Mouse (Mus musculus): ENCODE results near the gene Tph1.

- TF ChIP-seq POLR2A (IDR thresholded peaks at IDR 0.05; ENCODE audit: low read depth, low read length) = no peak
- no peak for TF ChIP-seq CTCF (conservative IDR thresholded peaks at IDR 0.05; ENCODE audit: insufficient read depth, insufficient read length, low read depth, low read length)
These were observed 48.1 kb upstream of the Tph1 start for GRCm38 (mm10) chr7:46720460-46720859.

All from kidney, adult 2 months (tissue).